Mouse (Mus musculus) intestine, postnatal 0 days (tissue): ENCODE measurements at regions not wholly inside any gene's neighbourhood (a gene's known extent, or its start where the extent isn't known, plus 50 kb on each side); places are given as distances from the start of the nearest gene placed in this dataset.

Source experiments
- ATAC-seq: fragments of 200-750 bp; cut with Nextera tagmentation; 2 replicates; pipeline ENCODE4 v1.8.0; 2017; ENCODE audit warnings: mild to moderate bottlenecking, moderate TSS enrichment, moderate library complexity
- H3K27ac ChIP-seq: fragments of 300-500 bp; sonication (generic); 2 replicates; pipeline ENCODE4 v1.5.1; 2014; ENCODE audit warnings: mild to moderate bottlenecking, low read depth, low read length, moderate library complexity
- H3K27me3 ChIP-seq: fragments of 300-500 bp; sonication (generic); replicated peaks from 2 replicates; pipeline ENCODE4 v1.6.1; 2014; ENCODE audit warnings: low read length, mixed read lengths; ENCODE audit not compliant: control insufficient read depth, insufficient read depth
- H3K36me3 ChIP-seq: fragments of 300-500 bp; sonication (generic); 2 replicates; pipeline ENCODE4 v1.6.1; 2014; ENCODE audit warnings: mild to moderate bottlenecking, moderate library complexity; ENCODE audit not compliant: control insufficient read depth, insufficient read depth
- H3K4me1 ChIP-seq: fragments of 300-500 bp; sonication (generic); replicated peaks from 2 replicates; pipeline ENCODE4 v1.6.1; 2014; ENCODE audit warnings: antibody characterized with exemption, low read length, mixed read lengths; ENCODE audit not compliant: control insufficient read depth, insufficient read depth
- H3K4me2 ChIP-seq: fragments of 300-500 bp; sonication (generic); replicated peaks from 2 replicates; pipeline ENCODE4 v1.6.1; 2014; ENCODE audit warnings: low read depth, mild to moderate bottlenecking, moderate library complexity
- H3K4me3 ChIP-seq: fragments of 300-500 bp; sonication (generic); 2 replicates; pipeline ENCODE4 v1.5.1; 2014; ENCODE audit warnings: low read depth, low read length
- H3K9ac ChIP-seq: fragments of 300-500 bp; sonication (generic); 2 replicates; pipeline ENCODE4 v1.6.1; 2014; ENCODE audit warnings: mild to moderate bottlenecking, low read depth, low read length
- H3K9me3 ChIP-seq: fragments of 300-500 bp; sonication (generic); 2 replicates; pipeline ENCODE4 v1.6.1; 2016; ENCODE audit warnings: mixed run types; ENCODE audit not compliant: control insufficient read depth
- CTCF ChIP-seq: sonication (generic); IDR thresholded peaks from 2 replicates; pipeline ENCODE4 v1.5.1; 2016; ENCODE audit warnings: low read depth, mild to moderate bottlenecking, control low read depth, antibody characterized with exemption, moderate library complexity
- WGBS: fragments of 180-500 bp; shearing (Covaris S2); extraction: QIAGEN DNeasy Blood & Tissue Kit; methylation state at CpG from one replicate; pipeline ENCODE4 v1.1.7; 2014; 5-methylcytosine and 5-hydroxymethylcytosine counted together

- Histone ChIP-seq H3K9me3 (no peaks in the 10 kb centered on the region), H3K36me3 (no peaks in the 10 kb centered on the region), H3K27ac (no peak overlapping the region), H3K27me3 (no peaks in the 10 kb centered on the region), H3K4me2 (no peak overlapping the region), H3K4me1 (0 out of 2 replicates have a peak, but pooled peaks cover 5% of the 10 kb centered on the region), H3K9ac (no peak overlapping the region), H3K4me3 (no peak overlapping the region)
- 74% methylated on average over 10 of the region's 10 CpGs for whole genome bisulfite sequencing
- ATAC-seq = no peak
- no peak for TF ChIP-seq CTCF
These were observed 99.4 kb upstream of the Smim15 start for GRCm38 (mm10) chr13:107944831-107945230.

GRCm38 (mm10) chr13:107942979-107943378 lies 101.3 kb upstream of the Smim15 start:
- Histone ChIP-seq H3K27me3 (no peaks in the 10 kb centered on the region), H3K4me2 (peak overlapping the region; percentile 32; the same call in 1 of the 2 replicates), H3K4me1 (0 out of 2 replicates have a peak, but pooled peaks cover 5% of the 10 kb centered on the region), H3K4me3 (no peak overlapping the region), H3K27ac (no peak overlapping the region), H3K9me3 (no peaks in the 10 kb centered on the region), H3K36me3 (no peaks in the 10 kb centered on the region), H3K9ac (no peak overlapping the region)
- no peak for TF ChIP-seq CTCF
- ATAC-seq = peak; percentile 76
- whole genome bisulfite sequencing = 33% methylated on average over 4 of the region's 4 CpGs

- Histone ChIP-seq H3K36me3 (no peaks in the 10 kb centered on the region), H3K9ac (no peak overlapping the region), H3K4me2 (peak overlapping the region; percentile 32; the same call in 1 of the 2 replicates), H3K4me3 (no peak overlapping the region), H3K9me3 (no peaks in the 10 kb centered on the region), H3K27me3 (no peaks in the 10 kb centered on the region), H3K27ac (no peak overlapping the region), H3K4me1 (0 out of 2 replicates have a peak, but pooled peaks cover 5% of the 10 kb centered on the region)
- 30% methylated on average over 11 of the region's 11 CpGs for WGBS
- no peak for TF ChIP-seq CTCF
- peak; percentile 66 for ATAC-seq
These were observed 101.8 kb upstream of the Smim15 start for GRCm38 (mm10) chr13:107942297-107942962.

- no peak overlapping the region for H3K4me3 ChIP-seq
- no peaks in the 10 kb centered on the region for H3K9me3 ChIP-seq
- H3K27ac ChIP-seq = no peak overlapping the region
- TF ChIP-seq CTCF = no peak
- WGBS = 66% methylated on average over 15 of the region's 15 CpGs
- H3K36me3 ChIP-seq = no peaks in the 10 kb centered on the region
- H3K4me2 ChIP-seq = no peak overlapping the region
- no peak for ATAC-seq
- H3K27me3 ChIP-seq = no peaks in the 10 kb centered on the region
- H3K4me1 ChIP-seq = no peaks in the 10 kb centered on the region
- no peak overlapping the region for H3K9ac ChIP-seq
These were observed 104.2 kb upstream of the Smim15 start for GRCm38 (mm10) chr13:107939916-107940646.

GRCm38 (mm10) chr13:107935611-107936010 lies 108.6 kb upstream of the Smim15 start:
- ATAC-seq = no peak
- 92% methylated on average over 12 of the region's 12 CpGs for WGBS
- Histone ChIP-seq H3K27ac (no peak overlapping the region), H3K4me2 (no peak overlapping the region), H3K4me1 (no peaks in the 10 kb centered on the region), H3K4me3 (no peak overlapping the region), H3K27me3 (no peaks in the 10 kb centered on the region), H3K36me3 (no peaks in the 10 kb centered on the region), H3K9ac (no peak overlapping the region), H3K9me3 (no peaks in the 10 kb centered on the region)
- TF ChIP-seq CTCF = no peak

- Histone ChIP-seq H3K4me3 (no peak overlapping the region), H3K36me3 (no peaks in the 10 kb centered on the region), H3K9me3 (no peaks in the 10 kb centered on the region), H3K27ac (no peak overlapping the region), H3K9ac (no peak overlapping the region), H3K4me1 (no peaks in the 10 kb centered on the region), H3K27me3 (no peaks in the 10 kb centered on the region), H3K4me2 (no peak overlapping the region)
- TF ChIP-seq CTCF = no peak
- 52% methylated on average over 11 of the region's 11 CpGs for WGBS
- ATAC-seq = no peak
These were observed 109.6 kb upstream of the Smim15 start for GRCm38 (mm10) chr13:107934691-107935090.
